Mouse (Mus musculus) heart, postnatal 0 days (tissue): ENCODE results near the gene Gtf2ird2.

ENCODE experiments used
- CTCF ChIP-seq: IDR thresholded peaks from 2 replicates; pipeline ENCODE4 v1.5.1; 2016; ENCODE audit warnings: antibody characterized with exemption, control low read depth, low read depth
- EP300 ChIP-seq: IDR thresholded peaks from 2 replicates; pipeline ENCODE4 v1.6.1; 2016; ENCODE audit warnings: antibody characterized with exemption, low read depth

DNA sequence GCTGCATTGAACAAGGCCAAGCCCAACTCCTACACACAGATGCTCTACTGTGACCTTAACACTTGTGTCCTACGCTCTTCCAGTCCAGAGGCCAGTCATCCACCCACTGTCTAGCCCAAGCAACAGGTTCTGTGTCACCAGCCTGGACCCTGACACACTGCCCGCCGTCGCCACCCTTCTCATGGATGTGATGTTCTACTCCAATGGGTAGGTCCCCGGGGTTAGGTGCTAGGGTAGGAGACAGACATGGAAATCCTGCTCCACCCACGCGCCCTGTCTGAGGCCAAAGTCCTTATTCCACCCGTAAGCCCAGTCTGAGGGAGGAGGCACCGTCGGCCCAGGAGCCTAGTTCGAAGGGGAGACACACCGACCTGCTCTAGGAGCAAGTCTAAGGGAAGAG, 47.8 kb upstream of the Gtf2ird2 start:
- TF ChIP-seq CTCF (no peak), EP300 (no peak)
